Mouse (Mus musculus): Measurements from ENCODE around the gene Hoxb6. TPM values are rescaled to one million over a fixed set of nuclear protein-coding genes. Genes with fewer than 3 reads are reported as not detected.

The Hoxb6 gene
- polyA plus RNA-seq, 1 experiment from 2014 or later = 66.7 TPM

GRCm38 (mm10) chr11:96318368-96319070 lies 26.2 kb downstream of the Hoxb6 start:
- H3K36me3 ChIP-seq = no peaks in the 10 kb centered on the region
- peak overlapping the region; percentile 96 for H3K27ac ChIP-seq (replicated peaks)
- no peaks in the 10 kb centered on the region for H3K9me3 ChIP-seq
- H3K4me1 ChIP-seq (replicated peaks) = no peaks in the 10 kb centered on the region; the same call in 1 of the 2 replicates
- H3K4me2 ChIP-seq = peak overlapping the region; percentile 59
- H3K9ac ChIP-seq = peak overlapping the region; percentile 65
- H3K27me3 ChIP-seq = peaks cover 56% of the 10 kb centered on the region
- peak; percentile 71 for ATAC-seq (ENCODE audit: low FRiP score, low read depth)
- H3K4me3 ChIP-seq = peak overlapping the region; percentile 47
- under 1% methylated on average over 28 of the region's 45 CpGs for whole genome bisulfite sequencing

- peak overlapping the region; percentile 65 for H3K9ac ChIP-seq
- no peaks in the 10 kb centered on the region for H3K9me3 ChIP-seq
- H3K4me1 ChIP-seq (replicated peaks) = no peaks in the 10 kb centered on the region; the same call in 1 of the 2 replicates
- peak; percentile 49 for ATAC-seq (ENCODE audit: low FRiP score, low read depth)
- H3K4me3 ChIP-seq = peak overlapping the region; percentile 47
- peak overlapping the region; percentile 96 for H3K27ac ChIP-seq (replicated peaks)
- H3K27me3 ChIP-seq = peaks cover 56% of the 10 kb centered on the region
- 0% methylated on average over 32 of the region's 34 CpGs for WGBS
- H3K36me3 ChIP-seq = no peaks in the 10 kb centered on the region
- peak overlapping the region; percentile 59 for H3K4me2 ChIP-seq
These were observed 27.0 kb downstream of the Hoxb6 start for GRCm38 (mm10) chr11:96319071-96319902.

- H3K4me2 ChIP-seq = peak overlapping the region; percentile 59
- peak overlapping the region; percentile 47 for H3K4me3 ChIP-seq
- peak overlapping the region; percentile 96 for H3K27ac ChIP-seq (replicated peaks)
- H3K27me3 ChIP-seq = peaks cover 56% of the 10 kb centered on the region
- H3K36me3 ChIP-seq = no peaks in the 10 kb centered on the region
- H3K9me3 ChIP-seq = no peaks in the 10 kb centered on the region
- WGBS = under 1% methylated on average over 29 of the region's 29 CpGs
- no peak for ATAC-seq (ENCODE audit: low FRiP score, low read depth)
- H3K9ac ChIP-seq = peak overlapping the region; percentile 65
- no peaks in the 10 kb centered on the region; the same call in 1 of the 2 replicates for H3K4me1 ChIP-seq (replicated peaks)
These were observed 27.6 kb downstream of the Hoxb6 start for GRCm38 (mm10) chr11:96319910-96320309.

GRCm38 (mm10) chr11:96320688-96321087 lies 28.4 kb downstream of the Hoxb6 start:
- peak overlapping the region; percentile 65 for H3K9ac ChIP-seq

GRCm38 (mm10) chr11:96321846-96322245 lies 29.6 kb downstream of the Hoxb6 start:
- peak overlapping the region; percentile 43 for H3K4me3 ChIP-seq
- no peaks in the 10 kb centered on the region for H3K9me3 ChIP-seq
- H3K27me3 ChIP-seq = peaks cover 46% of the 10 kb centered on the region
- ATAC-seq (ENCODE audit: low FRiP score, low read depth) = no peak
- H3K4me2 ChIP-seq = peak overlapping the region; percentile 59
- no peaks in the 10 kb centered on the region for H3K36me3 ChIP-seq
- peak overlapping the region; percentile 65 for H3K9ac ChIP-seq
- WGBS = 5% methylated on average over 5 of the region's 5 CpGs
- peak overlapping the region; percentile 96 for H3K27ac ChIP-seq (replicated peaks)
- H3K4me1 ChIP-seq (replicated peaks) = no peaks in the 10 kb centered on the region; the same call in 1 of the 2 replicates

More at GRCm38 (mm10) chr11:96320688-96321087, 28.4 kb downstream of the Hoxb6 start:
- Histone ChIP-seq H3K4me1 (replicated peaks) (no peaks in the 10 kb centered on the region; the same call in 1 of the 2 replicates), H3K4me2 (peak overlapping the region; percentile 59), H3K9me3 (no peaks in the 10 kb centered on the region), H3K36me3 (no peaks in the 10 kb centered on the region), H3K27me3 (peaks cover 50% of the 10 kb centered on the region), H3K4me3 (peak overlapping the region; percentile 47), H3K27ac (replicated peaks) (peak overlapping the region; percentile 96)
- no peak for ATAC-seq (ENCODE audit: low FRiP score, low read depth)
- WGBS = 2% methylated on average over 17 of the region's 17 CpGs

GRCm38 (mm10) chr11:96322738-96323137 lies 30.5 kb downstream of the Hoxb6 start:
- peaks cover 53% of the 10 kb centered on the region for H3K27me3 ChIP-seq
- no peak for ATAC-seq (ENCODE audit: low FRiP score, low read depth)
- WGBS = 5% methylated on average over 6 of the region's 6 CpGs
- no peaks in the 10 kb centered on the region for H3K9me3 ChIP-seq
- peak overlapping the region; percentile 43 for H3K4me3 ChIP-seq
- peak overlapping the region; percentile 96 for H3K27ac ChIP-seq (replicated peaks)
- H3K9ac ChIP-seq = peak overlapping the region; percentile 65
- H3K4me1 ChIP-seq (replicated peaks) = no peaks in the 10 kb centered on the region; the same call in 1 of the 2 replicates
- peak overlapping the region; percentile 59 for H3K4me2 ChIP-seq
- H3K36me3 ChIP-seq = no peaks in the 10 kb centered on the region

- H3K36me3 ChIP-seq = no peaks in the 10 kb centered on the region
- H3K9ac ChIP-seq = peak within 1 kb of the TSS; percentile 65
- H3K4me3 ChIP-seq = peak within 1 kb of the TSS; percentile 43
- no peaks in the 10 kb centered on the region for H3K9me3 ChIP-seq
- peak within 1 kb of the TSS; percentile 59 for H3K4me2 ChIP-seq
- H3K27me3 ChIP-seq = peaks cover 53% of the 10 kb centered on the region
- no peaks in the 10 kb centered on the region; the same call in 1 of the 2 replicates for H3K4me1 ChIP-seq (replicated peaks)
- no peak for ATAC-seq (ENCODE audit: low FRiP score, low read depth)
- 7% methylated on average over 10 of the region's 10 CpGs for WGBS
- H3K27ac ChIP-seq (replicated peaks) = peak within 1 kb of the TSS; percentile 96
These were observed 30.9 kb downstream of the Hoxb6 start, which contains the start of gene Hoxb3 for GRCm38 (mm10) chr11:96323154-96323553. Gene Hoxb3 (plus strand): TSS chr11:96323326.

GRCm38 (mm10) chr11:96324125-96324524 lies 31.8 kb downstream of the Hoxb6 start:
- ATAC-seq (ENCODE audit: low FRiP score, low read depth) = no peak
- Histone ChIP-seq H3K4me3 (peak overlapping the region; percentile 43), H3K4me2 (peak overlapping the region; percentile 59), H3K27me3 (peaks cover 59% of the 10 kb centered on the region), H3K36me3 (no peaks in the 10 kb centered on the region), H3K9ac (peak overlapping the region; percentile 65), H3K4me1 (replicated peaks) (no peaks in the 10 kb centered on the region), H3K27ac (replicated peaks) (peak overlapping the region; percentile 96), H3K9me3 (no peaks in the 10 kb centered on the region)
- WGBS = 3% methylated on average over 5 of the region's 5 CpGs

GRCm38 (mm10) chr11:96324965-96325364 lies 32.7 kb downstream of the Hoxb6 start:
- peak overlapping the region; percentile 96 for H3K27ac ChIP-seq (replicated peaks)
- H3K4me3 ChIP-seq = peak overlapping the region; percentile 43
- H3K27me3 ChIP-seq = peaks cover 56% of the 10 kb centered on the region
- H3K4me1 ChIP-seq (replicated peaks) = no peaks in the 10 kb centered on the region
- H3K36me3 ChIP-seq = no peaks in the 10 kb centered on the region
- 1% methylated on average over 8 of the region's 8 CpGs for WGBS
- H3K4me2 ChIP-seq = peak overlapping the region; percentile 59
- H3K9ac ChIP-seq = peak overlapping the region; percentile 65
- H3K9me3 ChIP-seq = no peaks in the 10 kb centered on the region
- no peak for ATAC-seq (ENCODE audit: low FRiP score, low read depth)

GRCm38 (mm10) chr11:96325747-96326212 lies 33.5 kb downstream of the Hoxb6 start:
- peak overlapping the region; percentile 65 for H3K9ac ChIP-seq
- WGBS = 4% methylated on average over 22 of the region's 22 CpGs
- H3K36me3 ChIP-seq = no peaks in the 10 kb centered on the region
- H3K27me3 ChIP-seq = peaks cover 61% of the 10 kb centered on the region
- no peaks in the 10 kb centered on the region for H3K4me1 ChIP-seq (replicated peaks)
- H3K9me3 ChIP-seq = no peaks in the 10 kb centered on the region
- ATAC-seq (ENCODE audit: low FRiP score, low read depth) = no peak
- peak overlapping the region; percentile 96 for H3K27ac ChIP-seq (replicated peaks)
- peak overlapping the region; percentile 43 for H3K4me3 ChIP-seq
- peak overlapping the region; percentile 59 for H3K4me2 ChIP-seq

GRCm38 (mm10) chr11:96326705-96327104 lies 34.4 kb downstream of the Hoxb6 start:
- peak overlapping the region; percentile 43 for H3K4me3 ChIP-seq
- 4% methylated on average over 12 of the region's 12 CpGs for WGBS
- no peaks in the 10 kb centered on the region for H3K9me3 ChIP-seq
- peaks cover 62% of the 10 kb centered on the region for H3K27me3 ChIP-seq
- H3K9ac ChIP-seq = peak overlapping the region; percentile 65
- H3K27ac ChIP-seq (replicated peaks) = peak overlapping the region; percentile 96
- no peaks in the 10 kb centered on the region for H3K4me1 ChIP-seq (replicated peaks)
- peak overlapping the region; percentile 59 for H3K4me2 ChIP-seq
- no peak for ATAC-seq (ENCODE audit: low FRiP score, low read depth)
- no peaks in the 10 kb centered on the region for H3K36me3 ChIP-seq
